Comparison of ENCODE assay signal across 8 mouse cellular contexts in genomic region chr17:67950523-67951213, GRCm38 (mm10). TPM values are rescaled to one million over a fixed set of nuclear protein-coding genes. Genes with fewer than 3 reads are reported as not detected.
A peak's percentile ranks its signal among the peaks of the same experiment; 100 is the strongest.
DNase-seq lines count a peak whose midpoint lies in the region; ATAC-seq and TF ChIP-seq lines count a peak whose summit lies in the region.

No protein-coding gene starts in this region.

- intact Hi-C loops in left cerebral cortex, postnatal 36 days (cut with DNase I): no loop called here

- H3K4me1 ChIP-seq in heart, embryonic 10.5 days: peaks cover 35% of the 10 kb centered on the region
- peaks cover 9% of the 10 kb centered on the region; the same call in 1 of the 2 replicates for H3K4me1 ChIP-seq in brown adipose tissue, adult 24 weeks (ENCODE audit: control insufficient read depth, insufficient read depth, insufficient read length, low read length)
- H3K4me1 ChIP-seq in heart, embryonic 13.5 days: peaks cover 78% of the 10 kb centered on the region
- peaks cover 41% of the 10 kb centered on the region for H3K4me1 ChIP-seq in limb, embryonic 11.5 days (ENCODE audit: control insufficient read depth, insufficient read depth, low read length)

- WGBS in heart, embryonic 10.5 days: 59% methylated on average over 11 of the region's 11 CpGs
- 43% methylated on average over 11 of the region's 11 CpGs for WGBS in heart, embryonic 13.5 days
- WGBS in limb, embryonic 11.5 days: 12% methylated on average over 11 of the region's 11 CpGs

- no peaks in the 10 kb centered on the region for H3K9me3 ChIP-seq in heart, embryonic 10.5 days
- no peaks in the 10 kb centered on the region for H3K9me3 ChIP-seq in heart, embryonic 13.5 days
- H3K9me3 ChIP-seq in limb, embryonic 11.5 days (ENCODE audit: control insufficient read depth, low read length): no peaks in the 10 kb centered on the region

- ATAC-seq in heart, embryonic 13.5 days (ENCODE audit: extremely low read depth, insufficient number of reproducible peaks, low FRiP score, low TSS enrichment): no peak
- ATAC-seq in limb, embryonic 11.5 days (ENCODE audit: insufficient number of reproducible peaks, low FRiP score, low TSS enrichment, low read depth): peak; percentile 70

- H3K4me2 ChIP-seq in heart, embryonic 13.5 days: peak overlapping the region; percentile 61
- peak overlapping the region; percentile 66 for H3K4me2 ChIP-seq in limb, embryonic 11.5 days (ENCODE audit: low read depth, severe bottlenecking)

- H3K9ac ChIP-seq in heart, embryonic 13.5 days: peak overlapping the region; percentile 75
- H3K9ac ChIP-seq in limb, embryonic 11.5 days (ENCODE audit: low read length): peak overlapping the region; percentile 64

- H3K27ac ChIP-seq in heart, embryonic 10.5 days: peak overlapping the region; percentile 80
- H3K27ac ChIP-seq in brown adipose tissue, adult 24 weeks (replicated peaks; ENCODE audit: low read depth, low read length): peak overlapping the region; percentile 66
- peak overlapping the region; percentile 83 for H3K27ac ChIP-seq in heart, embryonic 13.5 days (replicated peaks)
- peak overlapping the region; percentile 96 for H3K27ac ChIP-seq in limb, embryonic 11.5 days (replicated peaks; ENCODE audit: low read depth, low read length)
- H3K27ac ChIP-seq in layer of hippocampus, adult 2 months: no peak overlapping the region

- DNase-seq in heart, embryonic 10.5 days (ENCODE audit: low spot score): no peak
- no peak for DNase-seq in heart, adult 11 months
- DNase-seq in limb, embryonic 11.5 days (ENCODE audit: low spot score): peak; percentile 69
- DNase-seq in left cerebral cortex, postnatal 36 days (ENCODE audit: low spot score in 2 of 2): no peak
- DNase-seq in layer of hippocampus, adult 2 months (ENCODE audit: low spot score in 2 of 2): no peak
- no peak for DNase-seq in right cerebral cortex, postnatal 36 days (ENCODE audit: low spot score in 2 of 2)

- H3K27me3 ChIP-seq in heart, embryonic 10.5 days (ENCODE audit: insufficient read depth, poor library complexity, severe bottlenecking): no peaks in the 10 kb centered on the region
- H3K27me3 ChIP-seq in heart, embryonic 13.5 days (replicated peaks): no peaks in the 10 kb centered on the region
- no peaks in the 10 kb centered on the region for H3K27me3 ChIP-seq in limb, embryonic 11.5 days (ENCODE audit: control insufficient read depth, insufficient read depth, low read length)

- no peaks in the 10 kb centered on the region for H3K36me3 ChIP-seq in heart, embryonic 10.5 days
- H3K36me3 ChIP-seq in heart, embryonic 13.5 days: no peaks in the 10 kb centered on the region
- no peaks in the 10 kb centered on the region for H3K36me3 ChIP-seq in limb, embryonic 11.5 days (ENCODE audit: control insufficient read depth, insufficient read depth, low read length)

- peak overlapping the region; percentile 15 for H3K4me3 ChIP-seq in heart, embryonic 10.5 days
- peak overlapping the region; percentile 39 for H3K4me3 ChIP-seq in brown adipose tissue, adult 24 weeks (ENCODE audit: insufficient read depth, low read depth, low read length)
- H3K4me3 ChIP-seq in heart, embryonic 13.5 days: peak overlapping the region; percentile 46
- H3K4me3 ChIP-seq in limb, embryonic 11.5 days (ENCODE audit: low read depth, low read length): peak overlapping the region; percentile 40
- H3K4me3 ChIP-seq in layer of hippocampus, adult 2 months: no peak overlapping the region

- no peak for TF ChIP-seq CTCF in layer of hippocampus, adult 2 months (conservative IDR thresholded peaks at IDR 0.05)

RNA-seq across cellular contexts. Expression of gene Arhgap28, which starts 53.3 kb away (rescaled TPM):
- 23.0 and 38.1 TPM in 2 replicates for polyA plus RNA-seq in heart, embryonic 10.5 days (2016; fragmentation: Nextera tagmentation; extraction: Ambion mirVana)
- polyA plus RNA-seq in brown adipose tissue, adult 24 weeks (2012; ENCODE audit: insufficient read depth, insufficient read length, missing spikeins): 0.83 and 1.0 TPM in 2 replicates
- 13.7 and 17.0 TPM in 2 replicates for polyA plus RNA-seq in heart, embryonic 13.5 days (2015; fragmentation: Nextera tagmentation; extraction: Ambion mirVana)
- 66.3 and 70.3 TPM in 2 replicates for polyA plus RNA-seq in limb, embryonic 11.5 days (2014; fragmentation: Nextera tagmentation; extraction: Ambion mirVana)
- under 1 TPM; 0.43 to 0.44 TPM for total RNA-seq in left cerebral cortex, postnatal 36 days (2021)
- total RNA-seq in layer of hippocampus, adult 2 months (2021): under 1 TPM; 0.34 to 0.49 TPM
